Mouse (Mus musculus): ENCODE measurements around the gene Rras. TPM values are rescaled to one million over a fixed set of nuclear protein-coding genes. Genes with fewer than 3 reads are reported as not detected.

Rras gene
- polyA plus RNA-seq, 1 experiment from 2014 or later: 21.2 TPM

Other genes starting within 250 kb of the Rras start
- gene Nup62, start 201.9 kb upstream of the Rras start, polyA plus RNA-seq (2014; fragmentation: Nextera tagmentation; extraction: Ambion mirVana): 44.2 and 62.3 TPM in 2 replicates
- 0.60 and 1.7 TPM in 2 replicates for gene Il4i1, start 201.6 kb upstream of the Rras start, polyA plus RNA-seq (2014; fragmentation: Nextera tagmentation; extraction: Ambion mirVana)
- 1.9 and 2.0 TPM in 2 replicates for gene Atf5, start 201.3 kb upstream of the Rras start, polyA plus RNA-seq (2014; fragmentation: Nextera tagmentation; extraction: Ambion mirVana)
- 31.7 and 38.0 TPM in 2 replicates for gene Akt1s1, start 169.0 kb upstream of the Rras start, polyA plus RNA-seq (2014; fragmentation: Nextera tagmentation; extraction: Ambion mirVana)
- gene Tbc1d17, start 168.9 kb upstream of the Rras start, polyA plus RNA-seq (2014; fragmentation: Nextera tagmentation; extraction: Ambion mirVana): 60.9 and 65.5 TPM in 2 replicates
- 26.3 and 27.6 TPM in 2 replicates for gene Pnkp, start 160.8 kb upstream of the Rras start, polyA plus RNA-seq (2014; fragmentation: Nextera tagmentation; extraction: Ambion mirVana)
- gene Ptov1, start 148.2 kb upstream of the Rras start, polyA plus RNA-seq (2014; fragmentation: Nextera tagmentation; extraction: Ambion mirVana): 314 and 331 TPM in 2 replicates
- 72.7 and 76.2 TPM in 2 replicates for gene Med25, start 125.2 kb upstream of the Rras start, polyA plus RNA-seq (2014; fragmentation: Nextera tagmentation; extraction: Ambion mirVana)
- 13.9 and 18.7 TPM in 2 replicates for gene Fuz, start 121.9 kb upstream of the Rras start, polyA plus RNA-seq (2014; fragmentation: Nextera tagmentation; extraction: Ambion mirVana)
- gene Ap2a1, start 88.5 kb upstream of the Rras start, polyA plus RNA-seq (2014; fragmentation: Nextera tagmentation; extraction: Ambion mirVana): 82.7 and 85.0 TPM in 2 replicates
- gene Tsks, start 74.8 kb upstream of the Rras start, polyA plus RNA-seq (2014; fragmentation: Nextera tagmentation; extraction: Ambion mirVana): 0.09 and 0.14 TPM in 2 replicates
- gene Cpt1c, start 43.1 kb upstream of the Rras start, polyA plus RNA-seq (2014; fragmentation: Nextera tagmentation; extraction: Ambion mirVana): 23.4 and 23.5 TPM in 2 replicates
- gene Prmt1, start 31.4 kb upstream of the Rras start, polyA plus RNA-seq (2014; fragmentation: Nextera tagmentation; extraction: Ambion mirVana): 249 and 259 TPM in 2 replicates
- gene Irf3, start 20.3 kb upstream of the Rras start, polyA plus RNA-seq (2014; fragmentation: Nextera tagmentation; extraction: Ambion mirVana): 59.6 and 63.9 TPM in 2 replicates
- gene Bcl2l12, start 19.2 kb upstream of the Rras start, polyA plus RNA-seq (2014; fragmentation: Nextera tagmentation; extraction: Ambion mirVana): 54.2 and 56.8 TPM in 2 replicates
- gene Scaf1, start 1.6 kb upstream of the Rras start, polyA plus RNA-seq (2014; fragmentation: Nextera tagmentation; extraction: Ambion mirVana): 44.0 and 49.6 TPM in 2 replicates
- 13.0 and 16.0 TPM in 2 replicates for gene Prr12, start 34.9 kb downstream of the Rras start, polyA plus RNA-seq (2014; fragmentation: Nextera tagmentation; extraction: Ambion mirVana)
- 58.2 and 62.7 TPM in 2 replicates for gene Nosip, start 44.5 kb downstream of the Rras start, polyA plus RNA-seq (2014; fragmentation: Nextera tagmentation; extraction: Ambion mirVana)
- gene Prrg2, start 44.7 kb downstream of the Rras start, polyA plus RNA-seq (2014; fragmentation: Nextera tagmentation; extraction: Ambion mirVana): 15.7 and 17.1 TPM in 2 replicates
- gene Rcn3, start 74.3 kb downstream of the Rras start, polyA plus RNA-seq (2014; fragmentation: Nextera tagmentation; extraction: Ambion mirVana): 134 and 149 TPM in 2 replicates
- gene Fcgrt, start 85.9 kb downstream of the Rras start, polyA plus RNA-seq (2014; fragmentation: Nextera tagmentation; extraction: Ambion mirVana): 12.9 and 13.2 TPM in 2 replicates
- 1,346 and 1,389 TPM in 2 replicates for gene Rps11, start 106.5 kb downstream of the Rras start, polyA plus RNA-seq (2014; fragmentation: Nextera tagmentation; extraction: Ambion mirVana)
- gene Rpl13a, start 110.8 kb downstream of the Rras start, polyA plus RNA-seq (2014; fragmentation: Nextera tagmentation; extraction: Ambion mirVana): 1,145 and 1,168 TPM in 2 replicates
- 0.47 TPM in 1 of 2 replicates, not detected in the other for gene Gm45713, start 118.3 kb downstream of the Rras start, polyA plus RNA-seq (2014; fragmentation: Nextera tagmentation; extraction: Ambion mirVana)
- 1.5 and 1.6 TPM in 2 replicates for gene Flt3l, start 118.5 kb downstream of the Rras start, polyA plus RNA-seq (2014; fragmentation: Nextera tagmentation; extraction: Ambion mirVana)
- gene Pih1d1, start 136.3 kb downstream of the Rras start, polyA plus RNA-seq (2014; fragmentation: Nextera tagmentation; extraction: Ambion mirVana): 105 TPM in 2 replicates
- 20.8 and 28.6 TPM in 2 replicates for gene Aldh16a1, start 136.6 kb downstream of the Rras start, polyA plus RNA-seq (2014; fragmentation: Nextera tagmentation; extraction: Ambion mirVana)
- 0.51 and 1.1 TPM in 2 replicates for gene Slc17a7, start 146.0 kb downstream of the Rras start, polyA plus RNA-seq (2014; fragmentation: Nextera tagmentation; extraction: Ambion mirVana)
- gene Gfy, start 161.6 kb downstream of the Rras start, polyA plus RNA-seq (2014; fragmentation: Nextera tagmentation; extraction: Ambion mirVana): not detected in 2 replicates
- gene Pth2, start 163.0 kb downstream of the Rras start, polyA plus RNA-seq (2014; fragmentation: Nextera tagmentation; extraction: Ambion mirVana): not detected in 2 replicates
- gene Ccdc155, start 186.9 kb downstream of the Rras start, polyA plus RNA-seq (2014; fragmentation: Nextera tagmentation; extraction: Ambion mirVana): 0.31 and 0.40 TPM in 2 replicates
- gene Dkkl1, start 194.2 kb downstream of the Rras start, polyA plus RNA-seq (2014; fragmentation: Nextera tagmentation; extraction: Ambion mirVana): 1.6 and 1.7 TPM in 2 replicates
- gene Tead2, start 197.8 kb downstream of the Rras start, polyA plus RNA-seq (2014; fragmentation: Nextera tagmentation; extraction: Ambion mirVana): 229 and 242 TPM in 2 replicates
- gene Cd37, start 221.2 kb downstream of the Rras start, polyA plus RNA-seq (2014; fragmentation: Nextera tagmentation; extraction: Ambion mirVana): 1.1 and 2.5 TPM in 2 replicates
- 0.14 and 0.32 TPM in 2 replicates for gene Slc6a16, start 223.1 kb downstream of the Rras start, polyA plus RNA-seq (2014; fragmentation: Nextera tagmentation; extraction: Ambion mirVana)